Mouse (Mus musculus): ENCODE data around the gene Clec5a.

DNA sequence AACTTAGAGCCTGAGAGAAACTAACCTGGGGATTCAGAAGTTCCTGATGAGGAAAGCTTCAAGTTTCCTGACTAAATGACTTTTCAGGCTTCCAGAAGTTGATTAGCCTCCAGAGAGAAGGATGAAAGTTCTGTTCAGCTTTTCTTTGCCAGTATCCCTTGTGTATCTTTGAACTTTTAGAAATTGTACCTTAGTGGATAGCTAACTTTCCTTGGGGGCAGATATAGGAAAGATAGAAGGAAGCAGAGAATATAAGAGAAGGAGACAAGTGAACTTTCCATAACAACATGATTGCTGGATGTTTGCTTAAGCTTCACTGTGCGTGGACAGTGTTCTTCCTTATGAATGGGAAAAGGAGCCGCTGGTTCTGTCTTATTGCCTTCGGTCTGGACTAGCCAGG is 16.4 kb downstream of the Clec5a start, which contains the start of gene Olfr460:
- TF ChIP-seq CTCF (IDR thresholded peaks at IDR 0.05; ENCODE audit: control insufficient read depth, insufficient read depth, low read length) (no peak), POLR2A (IDR thresholded peaks at IDR 0.05; ENCODE audit: borderline replicate concordance, control insufficient read depth, low read depth, low read length) (no peak)
